Mouse (Mus musculus): ENCODE measurements around the gene Cpeb1.

Gene Cpeb1

GRCm38 (mm10) chr7:81369724-81370123 is 85.5 kb downstream of the Cpeb1 start:
- DNase-seq (ENCODE audit: low spot score): no peak

GRCm38 (mm10) chr7:81367946-81368345 is 87.3 kb downstream of the Cpeb1 start:
- DNase-seq (ENCODE audit: low spot score): no peak

DNA sequence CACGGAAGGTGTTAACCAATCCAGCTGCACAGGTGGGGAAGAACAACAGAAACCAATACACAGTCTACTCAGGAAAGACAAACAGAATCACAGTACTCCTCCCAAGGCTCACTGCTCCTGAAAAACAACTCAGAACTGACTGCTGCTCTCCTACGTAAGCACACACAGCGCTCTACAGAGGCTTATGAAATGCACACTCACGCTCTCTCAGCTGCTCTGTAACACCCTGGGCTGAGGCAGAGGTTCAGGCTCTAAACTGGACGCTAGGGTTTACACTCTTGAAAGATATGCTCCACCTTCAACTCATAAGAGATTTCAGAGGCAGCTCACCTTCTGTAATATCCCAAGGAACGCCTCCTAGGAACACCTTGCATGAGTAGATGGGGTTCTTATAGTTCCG is 98.3 kb downstream of the Cpeb1 start:
- DNase-seq (ENCODE audit: low spot score): no peak

- DNase-seq (ENCODE audit: low spot score): no peak
Measured at GRCm38 (mm10) chr7:81356360-81356759, 98.9 kb downstream of the Cpeb1 start.

- DNase-seq (ENCODE audit: low spot score): no peak
Measured at GRCm38 (mm10) chr7:81355746-81356145, 99.5 kb downstream of the Cpeb1 start.

DNA sequence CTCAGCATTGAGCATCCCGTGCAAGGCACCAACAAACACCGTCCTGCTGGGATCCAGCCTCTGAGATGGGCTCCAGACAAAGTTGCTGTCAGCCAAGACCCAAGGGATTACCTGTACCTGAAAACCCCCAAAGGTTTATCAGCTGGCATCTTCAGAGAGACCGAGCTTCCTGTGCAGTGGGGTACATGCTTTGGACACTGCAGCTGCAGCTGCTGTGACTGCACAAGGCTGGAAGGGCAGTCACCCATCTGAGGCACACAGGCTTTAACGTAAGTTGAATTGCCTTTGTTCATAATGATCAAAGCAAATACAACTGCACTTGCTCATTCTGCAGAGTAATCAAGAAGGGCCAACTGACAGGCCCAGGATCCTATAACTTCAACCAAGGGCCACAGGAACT is 103.4 kb downstream of the Cpeb1 start:
- DNase-seq (ENCODE audit: low spot score): no peak

DNA sequence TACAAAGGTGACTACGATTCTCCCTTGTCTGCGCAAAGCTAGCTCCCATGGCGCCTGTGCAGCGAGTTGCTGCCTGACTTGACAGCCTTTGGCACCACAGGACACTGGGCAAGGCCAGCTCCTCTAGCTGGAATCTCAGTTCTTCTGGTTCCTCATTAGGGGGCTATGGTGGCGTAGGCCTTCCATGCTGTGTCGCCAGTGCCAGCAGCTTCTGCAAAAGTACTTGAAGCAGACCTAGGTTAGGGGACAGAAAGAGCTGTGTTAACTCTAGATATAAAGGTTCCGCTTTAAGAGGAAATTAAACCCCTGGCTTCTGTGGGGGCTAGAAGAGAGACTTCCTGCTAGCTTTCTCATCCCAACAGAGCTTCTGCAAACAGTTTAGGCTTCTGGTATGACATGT is 107.1 kb downstream of the Cpeb1 start:
- DNase-seq (ENCODE audit: low spot score): no peak

- DNase-seq (ENCODE audit: low spot score): no peak
Measured at GRCm38 (mm10) chr7:81345447-81346170, 109.7 kb downstream of the Cpeb1 start.

GRCm38 (mm10) chr7:81344544-81345446 is 110.5 kb downstream of the Cpeb1 start, which contains the start of gene Rps17:
Gene Rps17 (minus strand): TSS chr7:81345254.
- peak; percentile 98 for DNase-seq (ENCODE audit: low spot score)

- no peak for DNase-seq (ENCODE audit: low spot score)
Measured at GRCm38 (mm10) chr7:81343831-81344230, 111.4 kb downstream of the Cpeb1 start.

DNA sequence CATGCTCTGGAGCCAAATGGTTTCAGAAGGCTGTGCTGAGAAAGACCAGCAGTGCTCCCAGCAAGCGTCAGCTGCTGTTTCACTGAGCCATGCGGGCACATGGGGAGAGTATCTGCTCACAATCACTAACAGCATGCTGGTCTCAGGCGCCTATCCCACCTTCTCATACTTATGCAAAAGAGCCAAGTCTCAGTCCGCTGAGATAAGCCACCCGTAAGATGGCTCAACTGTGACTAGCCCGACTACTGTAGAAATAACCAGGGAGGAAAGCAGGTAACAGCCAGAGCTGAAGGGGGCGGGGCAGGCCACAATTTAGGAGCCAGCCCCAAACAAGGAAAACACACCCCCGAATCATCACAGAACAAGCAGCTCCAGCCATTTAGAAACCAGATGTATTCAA is 111.9 kb downstream of the Cpeb1 start:
- no peak for DNase-seq (ENCODE audit: low spot score)

- DNase-seq (ENCODE audit: low spot score): no peak
Measured at GRCm38 (mm10) chr7:81342356-81343094, 112.7 kb downstream of the Cpeb1 start.

DNA sequence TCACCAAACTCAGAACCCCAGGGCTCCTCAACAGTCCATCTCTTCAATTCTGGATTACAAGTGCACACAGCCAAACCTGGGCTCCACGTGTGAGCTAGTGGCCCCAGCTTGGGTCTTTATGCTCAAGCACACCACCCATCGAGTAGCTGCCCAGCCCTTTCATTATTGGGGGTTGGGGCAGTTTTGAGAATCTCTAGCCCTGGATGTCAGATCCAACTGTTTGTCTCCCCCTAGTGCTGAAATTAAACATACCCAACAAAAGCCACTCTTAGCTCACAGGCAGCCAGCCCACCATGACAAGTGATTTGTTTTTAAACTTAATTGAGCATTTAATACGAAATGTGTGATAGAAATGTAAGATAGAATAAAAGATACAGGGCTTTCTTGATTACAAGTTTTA is 113.7 kb downstream of the Cpeb1 start:
- DNase-seq (ENCODE audit: low spot score): no peak

DNA sequence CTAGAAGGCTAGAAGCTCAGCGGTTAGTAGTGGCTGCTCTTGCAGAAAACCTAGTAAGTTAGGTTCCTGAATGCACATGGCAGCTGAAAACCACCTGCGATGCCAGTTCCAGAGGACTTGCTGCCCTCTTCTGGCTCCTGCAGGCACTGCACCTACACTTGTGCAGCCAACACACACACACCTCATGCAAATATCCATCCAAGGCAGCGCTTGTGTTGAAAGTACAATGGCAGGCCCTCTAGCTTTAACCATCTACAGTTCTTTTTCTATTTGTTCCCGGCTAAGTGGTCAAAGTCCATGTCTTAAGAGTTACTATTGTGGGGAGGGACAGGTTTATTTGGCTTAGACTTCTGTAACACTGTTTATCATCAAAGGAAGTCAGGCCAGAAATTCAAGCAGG is 115.5 kb downstream of the Cpeb1 start:
- DNase-seq (ENCODE audit: low spot score): no peak

DNA sequence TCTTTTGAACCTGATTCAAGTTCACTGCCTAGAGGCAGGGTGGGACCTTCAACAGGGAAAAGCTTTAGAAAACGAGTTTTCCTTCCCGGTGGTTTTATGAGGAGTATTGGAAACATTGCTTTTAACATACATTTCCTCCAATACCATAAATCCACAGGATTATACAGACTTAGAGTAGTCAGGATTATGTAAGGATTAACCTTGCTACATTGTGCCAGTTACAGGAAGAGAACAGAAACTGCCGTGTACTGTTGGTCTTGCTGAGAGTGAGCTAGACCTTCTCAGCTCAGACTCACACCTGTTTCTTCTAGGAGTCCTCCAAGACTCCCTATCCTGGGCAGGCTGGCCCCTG is 116.8 kb downstream of the Cpeb1 start:
- DNase-seq (ENCODE audit: low spot score): no peak

DNA sequence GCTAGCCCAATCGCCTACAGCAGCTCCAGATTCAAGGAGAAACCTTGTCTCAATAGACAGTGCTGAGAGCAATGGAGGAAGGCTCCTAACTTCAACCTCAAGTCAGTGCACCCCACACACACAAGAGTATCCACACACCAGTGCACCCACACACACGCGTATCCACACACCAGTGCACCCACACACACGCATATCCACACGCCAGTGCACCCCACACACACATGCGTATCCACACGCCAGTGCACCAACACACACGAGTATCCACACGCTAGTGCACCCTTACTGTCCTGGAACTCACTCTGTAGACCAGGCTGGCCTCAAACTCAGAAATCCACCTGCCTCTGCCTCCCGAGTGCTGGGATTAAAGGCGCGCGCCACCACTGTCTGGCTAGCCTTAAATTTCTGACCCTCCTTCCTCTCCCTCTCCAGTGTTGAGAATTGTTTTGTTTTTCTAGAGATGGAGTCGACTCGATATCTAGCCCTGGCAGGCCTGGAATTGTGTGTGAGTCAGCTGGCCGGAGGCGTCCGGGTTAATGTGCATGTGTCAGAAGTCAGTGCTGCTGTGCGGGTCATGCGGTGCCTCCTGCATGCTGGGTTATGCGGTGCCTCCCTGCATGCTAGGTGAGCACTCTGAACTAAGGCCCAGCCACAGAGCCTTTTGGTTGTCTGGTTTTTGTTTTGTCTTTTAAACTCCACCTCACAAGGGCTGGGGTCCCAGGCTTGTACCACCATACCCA is 117.3 kb downstream of the Cpeb1 start:
- DNase-seq (ENCODE audit: low spot score): no peak

DNA sequence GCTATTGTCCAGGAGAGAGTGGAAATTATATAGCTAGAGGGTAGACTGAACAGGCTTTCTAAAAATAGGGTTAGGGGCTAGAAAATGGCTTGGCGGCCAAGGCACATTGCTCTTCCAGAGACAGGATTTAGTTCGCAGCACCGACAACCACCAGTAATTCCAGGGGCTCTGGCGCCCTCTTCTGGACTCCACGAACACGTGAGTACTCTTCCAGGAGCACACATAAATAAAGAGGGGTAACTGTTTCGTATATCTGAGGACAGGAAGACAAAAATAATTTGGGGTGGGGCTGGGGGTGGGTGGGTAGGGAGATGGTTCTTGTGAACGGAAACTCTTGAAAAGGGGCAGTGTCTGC is 118.9 kb downstream of the Cpeb1 start:
- DNase-seq (ENCODE audit: low spot score): no peak

DNA sequence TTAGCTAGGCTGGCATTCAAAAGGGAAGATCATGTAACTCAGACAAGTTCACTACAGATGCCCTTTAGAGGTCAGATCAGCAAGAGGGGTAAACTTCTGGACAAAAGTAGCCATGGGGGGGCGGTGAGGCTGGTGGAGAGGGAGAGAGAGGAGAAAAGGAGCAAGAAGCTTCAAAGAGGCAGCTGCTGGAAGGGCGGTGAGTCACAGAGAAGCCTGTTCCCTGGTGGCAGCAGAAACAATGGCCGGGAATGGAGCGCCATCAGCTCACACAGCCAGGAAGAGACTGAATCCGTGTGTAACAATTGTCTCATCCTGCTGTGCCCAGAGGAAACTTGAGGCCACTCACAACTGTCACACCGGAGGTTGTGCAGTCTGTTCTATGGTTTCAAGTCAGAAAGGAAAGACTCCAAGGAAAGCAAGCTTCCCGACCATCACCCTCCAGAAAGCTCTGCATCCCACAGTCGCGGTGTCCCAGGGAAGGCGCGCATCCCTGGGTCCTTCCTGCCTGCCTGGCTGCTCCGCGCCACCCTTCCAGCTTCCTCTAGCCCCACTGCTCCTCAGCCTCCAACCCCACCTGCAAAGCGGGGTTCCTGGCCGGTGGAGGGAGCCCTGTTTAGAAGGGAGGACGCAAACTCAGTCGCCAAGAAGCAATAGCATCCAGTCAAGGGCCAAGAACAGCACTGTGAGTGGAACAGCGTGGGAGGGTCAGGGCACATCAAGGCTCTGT is 119.4 kb downstream of the Cpeb1 start:
- no peak for DNase-seq (ENCODE audit: low spot score)

DNA sequence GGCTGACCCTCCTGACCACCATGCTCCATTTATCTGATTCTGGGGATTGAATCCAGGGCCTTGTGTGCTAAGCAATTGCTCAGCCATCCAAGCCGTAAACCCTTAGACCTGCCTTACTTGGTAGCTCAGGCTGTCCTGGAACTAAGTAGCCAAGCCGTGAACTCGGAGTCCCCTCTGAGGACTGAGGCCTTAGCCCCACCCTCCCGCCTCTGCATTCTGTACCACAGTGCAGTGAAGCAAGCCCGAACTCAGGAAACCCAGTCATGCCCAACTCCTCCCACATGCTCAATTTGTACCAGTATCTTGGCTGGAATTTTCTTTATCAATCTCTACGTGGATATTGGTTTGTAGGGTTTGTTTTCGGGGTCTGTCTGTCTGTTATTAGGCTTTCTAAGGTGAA is 123.4 kb downstream of the Cpeb1 start:
- no peak for DNase-seq (ENCODE audit: low spot score)

- DNase-seq (ENCODE audit: low spot score): no peak
Measured at GRCm38 (mm10) chr7:81330767-81331166, 124.5 kb downstream of the Cpeb1 start.

- no peak for DNase-seq (ENCODE audit: low spot score)
Measured at GRCm38 (mm10) chr7:81327661-81328060, 127.6 kb downstream of the Cpeb1 start.

Data from ovary, postnatal 10 days (tissue).